Mouse (Mus musculus): ENCODE measurements around the gene Sema3f.

GRCm38 (mm10) chr9:107695441-107696105 is 14.7 kb downstream of the Sema3f start:
- TF ChIP-seq CTCF (IDR thresholded peaks at IDR 0.05; ENCODE audit: low read depth): no peak
- TF ChIP-seq EP300 (IDR thresholded peaks at IDR 0.05; ENCODE audit: low read depth): no peak
